Mouse (Mus musculus) hindbrain, embryonic 12.5 days (tissue): ENCODE results near the gene Lhb. TPM values are rescaled to one million over a fixed set of nuclear protein-coding genes. Genes with fewer than 3 reads are reported as not detected.
A peak's percentile ranks its signal among the peaks of the same experiment; 100 is the strongest.
"Not testable (repeated sequence)": the region's sequence is repeated elsewhere in the genome, so short reads cannot be mapped to it uniquely, and the experiment has no call there.

Experiments
- ATAC-seq: fragments of 200-750 bp; cut with Nextera tagmentation; 2 replicates; pipeline ENCODE4 v1.8.0; 2017; ENCODE audit warnings: moderate TSS enrichment; ENCODE audit not compliant: low FRiP score
- H3K27ac ChIP-seq: fragments of 300-500 bp; sonication (generic); 2 replicates; pipeline ENCODE4 v1.5.1; 2016; ENCODE audit warnings: mild to moderate bottlenecking
- H3K27me3 ChIP-seq: fragments of 300-500 bp; sonication (generic); 2 replicates; pipeline ENCODE4 v1.6.1; 2016; ENCODE audit warnings: mild to moderate bottlenecking
- H3K36me3 ChIP-seq: fragments of 300-500 bp; sonication (generic); 2 replicates; pipeline ENCODE4 v1.6.1; 2016; ENCODE audit warnings: mild to moderate bottlenecking
- H3K4me1 ChIP-seq: fragments of 300-500 bp; sonication (generic); 2 replicates; pipeline ENCODE4 v1.6.1; 2016
- H3K4me2 ChIP-seq: fragments of 300-500 bp; sonication (generic); replicated peaks from 2 replicates; pipeline ENCODE4 v1.6.1; 2016; ENCODE audit warnings: mild to moderate bottlenecking
- H3K4me3 ChIP-seq: fragments of 300-500 bp; sonication (generic); 2 replicates; pipeline ENCODE4 v1.5.1; 2016; ENCODE audit warnings: mild to moderate bottlenecking
- H3K9ac ChIP-seq: fragments of 300-500 bp; sonication (generic); 2 replicates; pipeline ENCODE4 v1.6.1; 2016; ENCODE audit warnings: mild to moderate bottlenecking, moderate library complexity
- H3K9me3 ChIP-seq: fragments of 300-500 bp; sonication (generic); replicated peaks from 2 replicates; pipeline ENCODE4 v1.6.1; 2016; ENCODE audit warnings: mild to moderate bottlenecking
- WGBS: fragments of 180-500 bp; shearing (Covaris S2); methylation state at CpG from one replicate; pipeline ENCODE4 v1.1.7; 2016; 5-methylcytosine and 5-hydroxymethylcytosine counted together
- polyA plus RNA-seq: library from polyadenylated mRNA; unstranded; fragments of >200 nt; fragmentation: Nextera tagmentation; extraction: Ambion mirVana; gene quantifications from 2 replicates; pipeline ENCODE4 v1.2.1, GENCODE M21; 2016

Lhb gene
- polyA plus RNA-seq, 1 experiment from 2014 or later = 1.0 TPM

GRCm38 (mm10) chr7:45459564-45460140 is 39.0 kb downstream of the Lhb start, which contains the start of gene Ftl1:
TSS of gene Ftl1 (minus strand) at chr7:45459884.
- Histone ChIP-seq H3K4me3 (peak within 1 kb of the TSS; percentile 77), H3K4me1 (peaks cover 41% of the 10 kb centered on the region), H3K36me3 (peaks cover 66% of the 10 kb centered on the region), H3K4me2 (peak within 1 kb of the TSS; percentile 85), H3K9ac (peak within 1 kb of the TSS; percentile 91), H3K27ac (peak within 1 kb of the TSS; percentile 95)
- H3K9me3 ChIP-seq, H3K27me3 ChIP-seq: not testable (repeated sequence)
- peak; percentile 97 for ATAC-seq
- under 1% methylated on average over 30 of the region's 37 CpGs for WGBS

GRCm38 (mm10) chr7:45460377-45460776 is 39.8 kb downstream of the Lhb start:
- Histone ChIP-seq H3K4me2 (peak overlapping the region; percentile 51), H3K27ac (peak overlapping the region; percentile 95), H3K9me3 (no peaks in the 10 kb centered on the region), H3K4me3 (peak overlapping the region; percentile 77), H3K9ac (peak overlapping the region; percentile 91), H3K4me1 (peaks cover 46% of the 10 kb centered on the region), H3K27me3 (no peaks in the 10 kb centered on the region), H3K36me3 (peaks cover 66% of the 10 kb centered on the region)
- no peak for ATAC-seq
- 77% methylated on average over 7 of the region's 7 CpGs for WGBS

GRCm38 (mm10) chr7:45460860-45461314 is 40.3 kb downstream of the Lhb start:
- ATAC-seq = no peak
- Histone ChIP-seq H3K4me1 (peaks cover 51% of the 10 kb centered on the region), H3K27ac (peak overlapping the region; percentile 95), H3K27me3 (no peaks in the 10 kb centered on the region), H3K36me3 (peaks cover 66% of the 10 kb centered on the region), H3K4me3 (peak overlapping the region; percentile 9), H3K4me2 (peak overlapping the region; percentile 51), H3K9me3 (no peaks in the 10 kb centered on the region), H3K9ac (0 out of 2 replicates have a peak overlapping the region, but pooled peaks have one; percentile 91)
- 25% methylated on average over 13 of the region's 13 CpGs for WGBS

GRCm38 (mm10) chr7:45461326-45461725 is 40.7 kb downstream of the Lhb start:
- no peak overlapping the region for H3K4me3 ChIP-seq
- H3K9ac ChIP-seq = 0 out of 2 replicates have a peak overlapping the region, but pooled peaks have one; percentile 91

GRCm38 (mm10) chr7:45461781-45462180 is 41.2 kb downstream of the Lhb start:
- Histone ChIP-seq H3K4me1 (peaks cover 51% of the 10 kb centered on the region), H3K9ac (no peak overlapping the region), H3K36me3 (peaks cover 60% of the 10 kb centered on the region), H3K9me3 (no peaks in the 10 kb centered on the region), H3K4me2 (no peak overlapping the region), H3K4me3 (no peak overlapping the region), H3K27ac (peak overlapping the region; percentile 95), H3K27me3 (no peaks in the 10 kb centered on the region)
- ATAC-seq = no peak
- WGBS = 85% methylated on average over 4 of the region's 4 CpGs

More at GRCm38 (mm10) chr7:45461326-45461725, 40.7 kb downstream of the Lhb start:
- Histone ChIP-seq H3K27ac (peak overlapping the region; percentile 95), H3K4me1 (peaks cover 54% of the 10 kb centered on the region), H3K9me3 (no peaks in the 10 kb centered on the region), H3K27me3 (no peaks in the 10 kb centered on the region), H3K36me3 (peaks cover 61% of the 10 kb centered on the region), H3K4me2 (peak overlapping the region; percentile 51)
- no peak for ATAC-seq
- 62% methylated on average over 5 of the region's 5 CpGs for WGBS

- no peak overlapping the region for H3K4me3 ChIP-seq
- H3K4me2 ChIP-seq = no peak overlapping the region
- WGBS = 93% methylated on average over 4 of the region's 4 CpGs
- no peak overlapping the region for H3K27ac ChIP-seq
- no peaks in the 10 kb centered on the region for H3K9me3 ChIP-seq
- H3K4me1 ChIP-seq = peaks cover 47% of the 10 kb centered on the region
- no peak for ATAC-seq
- H3K27me3 ChIP-seq = no peaks in the 10 kb centered on the region
- no peak overlapping the region for H3K9ac ChIP-seq
- peaks cover 55% of the 10 kb centered on the region for H3K36me3 ChIP-seq
These were observed 41.7 kb downstream of the Lhb start for GRCm38 (mm10) chr7:45462325-45462724.

GRCm38 (mm10) chr7:45462868-45463267 is 42.2 kb downstream of the Lhb start:
- WGBS = 83% methylated on average over 4 of the region's 4 CpGs
- not testable (repeated sequence) for ATAC-seq

GRCm38 (mm10) chr7:45463987-45464778 is 43.6 kb downstream of the Lhb start:
- Histone ChIP-seq H3K9me3 (no peaks in the 10 kb centered on the region), H3K27me3 (no peaks in the 10 kb centered on the region), H3K4me2 (no peak overlapping the region), H3K4me1 (peaks cover 38% of the 10 kb centered on the region), H3K4me3 (no peak overlapping the region), H3K36me3 (peaks cover 41% of the 10 kb centered on the region), H3K27ac (no peak overlapping the region), H3K9ac (no peak overlapping the region)
- no peak for ATAC-seq
- 93% methylated on average over 7 of the region's 7 CpGs for WGBS

More at GRCm38 (mm10) chr7:45462868-45463267, 42.2 kb downstream of the Lhb start:
- not testable (repeated sequence) for H3K27ac ChIP-seq, H3K4me2 ChIP-seq, H3K4me3 ChIP-seq, H3K27me3 ChIP-seq, H3K9ac ChIP-seq, H3K9me3 ChIP-seq
- Histone ChIP-seq H3K4me1 (peaks cover 43% of the 10 kb centered on the region), H3K36me3 (peaks cover 49% of the 10 kb centered on the region)

GRCm38 (mm10) chr7:45465112-45465511 is 44.5 kb downstream of the Lhb start:
- peak overlapping the region; percentile 8; the same call in 1 of the 2 replicates for H3K9ac ChIP-seq
- H3K9me3 ChIP-seq = no peaks in the 10 kb centered on the region
- H3K4me1 ChIP-seq = peaks cover 37% of the 10 kb centered on the region
- H3K27me3 ChIP-seq = no peaks in the 10 kb centered on the region
- H3K4me2 ChIP-seq = no peak overlapping the region
- H3K27ac ChIP-seq = no peak overlapping the region
- H3K36me3 ChIP-seq = peaks cover 41% of the 10 kb centered on the region
- ATAC-seq = no peak
- WGBS = 95% methylated on average over 12 of the region's 12 CpGs
- H3K4me3 ChIP-seq = 0 out of 2 replicates have a peak overlapping the region, but pooled peaks have one; percentile 73

- H3K36me3 ChIP-seq = peaks cover 41% of the 10 kb centered on the region
- 0 out of 2 replicates have a peak, but pooled peaks have one; percentile 17 for ATAC-seq
- peaks cover 33% of the 10 kb centered on the region for H3K4me1 ChIP-seq
- H3K4me2 ChIP-seq = peak overlapping the region; percentile 94
- no peaks in the 10 kb centered on the region for H3K27me3 ChIP-seq
- peak overlapping the region; percentile 73 for H3K4me3 ChIP-seq
- H3K27ac ChIP-seq = no peak overlapping the region; the same call in 1 of the 2 replicates
- H3K9ac ChIP-seq = peak overlapping the region; percentile 88
- WGBS = 77% methylated on average over 9 of the region's 9 CpGs
- H3K9me3 ChIP-seq = no peaks in the 10 kb centered on the region
These were observed 44.9 kb downstream of the Lhb start for GRCm38 (mm10) chr7:45465549-45465948.

- Histone ChIP-seq H3K36me3 (peaks cover 40% of the 10 kb centered on the region), H3K4me1 (peaks cover 24% of the 10 kb centered on the region), H3K9ac (peak within 1 kb of the TSS; percentile 88), H3K9me3 (no peaks in the 10 kb centered on the region), H3K4me2 (peak within 1 kb of the TSS; percentile 94), H3K27me3 (no peaks in the 10 kb centered on the region), H3K27ac (peak within 1 kb of the TSS; percentile 75), H3K4me3 (peak within 1 kb of the TSS; percentile 73)
- under 1% methylated on average over 58 of the region's 58 CpGs for WGBS
- peak; percentile 71 for ATAC-seq
These were observed 45.9 kb downstream of the Lhb start, which contains the start of gene Bax for GRCm38 (mm10) chr7:45466283-45467089. TSS of gene Bax (minus strand) at chr7:45466898.
